In genomic region chr1:96410837-96411612, GRCm38 (mm10) we compare ENCODE assay signal across 28 mouse cellular contexts.
DNase-seq lines count a peak whose midpoint lies in the region; ATAC-seq and TF ChIP-seq lines count a peak whose summit lies in the region.
"Had no signal": no experiment of that assay in that cellular context is flagged by ENCODE, and none has a peak within 500 bp of the region (broad histone marks: within the 10 kb centered on the region; RNA-seq: fewer than 3 reads in every experiment).

No protein-coding gene starts in this region.

- 81% methylated on average over 4 of the region's 4 CpGs for WGBS in midbrain, embryonic 12.5 days
- 76% methylated on average over 4 of the region's 4 CpGs for WGBS in midbrain, embryonic 15.5 days
- 62% methylated on average over 4 of the region's 4 CpGs for WGBS in forebrain, embryonic 14.5 days
- 64% methylated on average over 4 of the region's 4 CpGs for WGBS in neural tube, embryonic 13.5 days
- WGBS in kidney, embryonic 14.5 days, result 91% methylated on average over 4 of the region's 4 CpGs

- no peaks in the 10 kb centered on the region for H3K9me3 ChIP-seq in midbrain, embryonic 12.5 days
- no peaks in the 10 kb centered on the region for H3K9me3 ChIP-seq in midbrain, embryonic 15.5 days
- H3K9me3 ChIP-seq in forebrain, embryonic 14.5 days (replicated peaks; ENCODE audit: control insufficient read depth, low read length), result no peaks in the 10 kb centered on the region
- no peaks in the 10 kb centered on the region for H3K9me3 ChIP-seq in neural tube, embryonic 13.5 days
- no peaks in the 10 kb centered on the region for H3K9me3 ChIP-seq in kidney, embryonic 14.5 days (ENCODE audit: control insufficient read depth, low read length)
- H3K9me3 ChIP-seq: embryonic facial prominence, embryonic 13.5 days; G1E; heart, embryonic 15.5 days; intestine, embryonic 15.5 days; limb, embryonic 12.5 days; stomach, embryonic 15.5 days had no signal

- ATAC-seq in midbrain, embryonic 12.5 days (ENCODE audit: low FRiP score, low read depth), result peak; percentile 34; the same call in 1 of the 2 replicates
- ATAC-seq in midbrain, embryonic 15.5 days (replicated peaks), result no peak
- ATAC-seq in forebrain, embryonic 14.5 days, result peak; percentile 63
- ATAC-seq in neural tube, embryonic 13.5 days (ENCODE audit: low read depth), result peak; percentile 92
- ATAC-seq in kidney, embryonic 14.5 days (ENCODE audit: low FRiP score, low TSS enrichment), result no peak
- ATAC-seq: intestine, embryonic 15.5 days; liver, postnatal 0 days; lung, postnatal 0 days had no signal

- peak; percentile 60 for DNase-seq in brain, embryonic 14.5 days (ENCODE audit: low read depth)
- peak; percentile 42 for DNase-seq in forebrain, embryonic 14.5 days (ENCODE audit: low spot score)
- DNase-seq in urinary bladder, adult 2 months (ENCODE audit: low spot score), result no peak
- DNase-seq: adrenal gland, adult 2 months; B cell, adult 2 months; cerebellum, adult 2 months; cerebellum, postnatal 36 days; embryo, embryonic 11 days; gastrocnemius, adult 2 months; heart, postnatal 4 days; kidney, adult 9 months; kidney, postnatal 4 days; liver, postnatal 0 days; thymus, postnatal 25 days had no signal

- no peak overlapping the region for H3K4me2 ChIP-seq in midbrain, embryonic 12.5 days (replicated peaks)
- no peak overlapping the region for H3K4me2 ChIP-seq in midbrain, embryonic 15.5 days
- no peak overlapping the region for H3K4me2 ChIP-seq in forebrain, embryonic 14.5 days (ENCODE audit: low read length)
- no peak overlapping the region for H3K4me2 ChIP-seq in neural tube, embryonic 13.5 days
- no peak overlapping the region for H3K4me2 ChIP-seq in kidney, embryonic 14.5 days (replicated peaks; ENCODE audit: low read depth, low read length)
- H3K4me2 ChIP-seq: embryonic facial prominence, embryonic 13.5 days; heart, embryonic 15.5 days; intestine, embryonic 15.5 days; limb, embryonic 12.5 days; liver, embryonic 11.5 days; stomach, embryonic 15.5 days had no signal

- H3K9ac ChIP-seq in midbrain, embryonic 12.5 days (replicated peaks), result no peak overlapping the region
- H3K9ac ChIP-seq in midbrain, embryonic 15.5 days, result no peak overlapping the region
- no peak overlapping the region for H3K9ac ChIP-seq in forebrain, embryonic 14.5 days (ENCODE audit: low read length)
- no peak overlapping the region for H3K9ac ChIP-seq in neural tube, embryonic 13.5 days
- no peak overlapping the region for H3K9ac ChIP-seq in kidney, embryonic 14.5 days (ENCODE audit: low read depth, low read length)
- H3K9ac ChIP-seq: embryonic facial prominence, embryonic 13.5 days; heart, embryonic 15.5 days; intestine, embryonic 15.5 days; limb, embryonic 12.5 days; liver, postnatal 0 days; stomach, embryonic 15.5 days had no signal

- no peak overlapping the region for H3K27ac ChIP-seq in midbrain, embryonic 12.5 days (replicated peaks)
- H3K27ac ChIP-seq in midbrain, embryonic 15.5 days, result no peak overlapping the region
- H3K27ac ChIP-seq in forebrain, embryonic 14.5 days (ENCODE audit: low read depth, low read length), result no peak overlapping the region
- peak overlapping the region; percentile 78 for H3K27ac ChIP-seq in neural tube, embryonic 13.5 days (replicated peaks)
- no peak overlapping the region for H3K27ac ChIP-seq in kidney, embryonic 14.5 days (ENCODE audit: low read depth, low read length)
- H3K27ac ChIP-seq: embryonic facial prominence, embryonic 13.5 days; gastrocnemius, adult 2 months; heart, embryonic 15.5 days; intestine, embryonic 15.5 days; limb, embryonic 12.5 days; stomach, embryonic 15.5 days had no signal

- no peaks in the 10 kb centered on the region for H3K27me3 ChIP-seq in midbrain, embryonic 12.5 days
- H3K27me3 ChIP-seq in midbrain, embryonic 15.5 days (replicated peaks), result no peaks in the 10 kb centered on the region
- H3K27me3 ChIP-seq in forebrain, embryonic 14.5 days (replicated peaks; ENCODE audit: control insufficient read depth, insufficient read depth, low read length), result no peaks in the 10 kb centered on the region
- H3K27me3 ChIP-seq in neural tube, embryonic 13.5 days, result no peaks in the 10 kb centered on the region
- no peaks in the 10 kb centered on the region for H3K27me3 ChIP-seq in kidney, embryonic 14.5 days (ENCODE audit: control insufficient read depth, insufficient read depth, low read length)
- H3K27me3 ChIP-seq: CH12.LX; embryonic facial prominence, embryonic 13.5 days; heart, embryonic 15.5 days; intestine, embryonic 15.5 days; limb, embryonic 12.5 days; stomach, embryonic 15.5 days had no signal

- TF ChIP-seq POLR2A in brain, embryonic 14.5 days (IDR thresholded peaks at IDR 0.05; ENCODE audit: borderline replicate concordance, extremely low read depth, insufficient read depth, insufficient read length, poor library complexity, severe bottlenecking), result no peak

- no peaks in the 10 kb centered on the region for H3K36me3 ChIP-seq in midbrain, embryonic 12.5 days
- H3K36me3 ChIP-seq in midbrain, embryonic 15.5 days (replicated peaks), result no peaks in the 10 kb centered on the region
- no peaks in the 10 kb centered on the region for H3K36me3 ChIP-seq in forebrain, embryonic 14.5 days (ENCODE audit: control insufficient read depth, insufficient read depth, low read length)
- H3K36me3 ChIP-seq in neural tube, embryonic 13.5 days, result no peaks in the 10 kb centered on the region
- H3K36me3 ChIP-seq in kidney, embryonic 14.5 days (ENCODE audit: control insufficient read depth, insufficient read depth, low read length), result no peaks in the 10 kb centered on the region
- H3K36me3 ChIP-seq: embryonic facial prominence, embryonic 13.5 days; G1E; heart, embryonic 15.5 days; intestine, embryonic 15.5 days; limb, embryonic 12.5 days; stomach, embryonic 15.5 days had no signal

- TF ChIP-seq CTCF in brain, embryonic 14.5 days (IDR thresholded peaks at IDR 0.05; ENCODE audit: borderline replicate concordance, extremely low read depth, insufficient read depth, insufficient read length), result no peak

- H3K4me1 ChIP-seq in midbrain, embryonic 12.5 days, result no peaks in the 10 kb centered on the region
- H3K4me1 ChIP-seq in midbrain, embryonic 15.5 days, result no peaks in the 10 kb centered on the region
- no peaks in the 10 kb centered on the region for H3K4me1 ChIP-seq in forebrain, embryonic 14.5 days (ENCODE audit: control insufficient read depth, insufficient read depth, low read length)
- H3K4me1 ChIP-seq in neural tube, embryonic 13.5 days (replicated peaks), result 0 out of 2 replicates have a peak, but pooled peaks cover 3% of the 10 kb centered on the region
- no peaks in the 10 kb centered on the region for H3K4me1 ChIP-seq in kidney, embryonic 14.5 days (ENCODE audit: control insufficient read depth, insufficient read depth, low read length)
- H3K4me1 ChIP-seq: embryonic facial prominence, embryonic 13.5 days; heart, embryonic 15.5 days; intestine, embryonic 15.5 days; limb, embryonic 12.5 days; stomach, embryonic 15.5 days had no signal

- H3K4me3 ChIP-seq in midbrain, embryonic 12.5 days, result no peak overlapping the region
- H3K4me3 ChIP-seq in midbrain, embryonic 15.5 days, result no peak overlapping the region
- H3K4me3 ChIP-seq in forebrain, embryonic 14.5 days (ENCODE audit: low read depth, low read length), result no peak overlapping the region
- no peak overlapping the region for H3K4me3 ChIP-seq in neural tube, embryonic 13.5 days
- H3K4me3 ChIP-seq in kidney, embryonic 14.5 days (ENCODE audit: low read length), result no peak overlapping the region
- H3K4me3 ChIP-seq: embryonic facial prominence, embryonic 13.5 days; erythroblast, embryonic 14.5 days; gastrocnemius, adult 2 months; heart, embryonic 15.5 days; intestine, embryonic 15.5 days; limb, embryonic 12.5 days; stomach, embryonic 15.5 days had no signal

Comparison
In these comparisons a context has a peak if more than half of its experiments do, and no peak if none do; other contexts are left out.
1. ATAC-seq: peak in midbrain, embryonic 12.5 days (single experiment), forebrain, embryonic 14.5 days (single experiment) and neural tube, embryonic 13.5 days (single experiment); none in midbrain, embryonic 15.5 days (single experiment) and kidney, embryonic 14.5 days (single experiment).